Mouse (Mus musculus): ENCODE results near the gene Mapkap1. TPM values are rescaled to one million over a fixed set of nuclear protein-coding genes. Genes with fewer than 3 reads are reported as not detected.
"Not testable (repeated sequence)": the region's sequence is repeated elsewhere in the genome, so short reads cannot be mapped to it uniquely, and the experiment has no call there.

Gene Mapkap1
- polyA plus RNA-seq, 1 experiment from 2014 or later, result 38.3 TPM

- ATAC-seq (ENCODE audit: low read depth) (no peak), DNase-seq (no peak)
- H3K27me3 ChIP-seq, result no peaks in the 10 kb centered on the region
- no peak overlapping the region for H3K9ac ChIP-seq
- peaks cover 17% of the 10 kb centered on the region for H3K36me3 ChIP-seq
- H3K4me2 ChIP-seq, result no peak overlapping the region
- no peaks in the 10 kb centered on the region for H3K9me3 ChIP-seq (replicated peaks)
- H3K4me1 ChIP-seq (replicated peaks), result no peaks in the 10 kb centered on the region
- H3K27ac ChIP-seq, result no peak overlapping the region
- WGBS (ENCODE audit: insufficient replicate concordance), result 75% methylated on average over 3 of the region's 3 CpGs
- H3K4me3 ChIP-seq (replicated peaks), result no peak overlapping the region
These were observed 29.8 kb downstream of the Mapkap1 start for GRCm38 (mm10) chr2:34436321-34436720.

GRCm38 (mm10) chr2:34448756-34449155 is 42.2 kb downstream of the Mapkap1 start:
- WGBS (ENCODE audit: insufficient replicate concordance), result 67% methylated on average over 4 of the region's 4 CpGs

GRCm38 (mm10) chr2:34462490-34462889 is 55.9 kb downstream of the Mapkap1 start:
- H3K9ac ChIP-seq, result no peak overlapping the region
- no peaks in the 10 kb centered on the region for H3K36me3 ChIP-seq
- H3K4me1 ChIP-seq (replicated peaks), result peaks cover 5% of the 10 kb centered on the region
- H3K27ac ChIP-seq, result no peak overlapping the region
- DNase-seq (no peak), ATAC-seq (ENCODE audit: low read depth) (no peak)
- H3K9me3 ChIP-seq (replicated peaks), result no peaks in the 10 kb centered on the region
- no peak overlapping the region for H3K4me3 ChIP-seq (replicated peaks)
- H3K27me3 ChIP-seq, result no peaks in the 10 kb centered on the region
- WGBS (ENCODE audit: insufficient replicate concordance), result 76% methylated on average over 3 of the region's 3 CpGs
- no peak overlapping the region for H3K4me2 ChIP-seq

More at GRCm38 (mm10) chr2:34448756-34449155, 42.2 kb downstream of the Mapkap1 start:
- no peaks in the 10 kb centered on the region for H3K9me3 ChIP-seq (replicated peaks)
- H3K9ac ChIP-seq, result no peak overlapping the region
- H3K27ac ChIP-seq, result no peak overlapping the region
- H3K36me3 ChIP-seq, result peaks cover 6% of the 10 kb centered on the region
- H3K27me3 ChIP-seq, result no peaks in the 10 kb centered on the region
- ATAC-seq (ENCODE audit: low read depth) (no peak), DNase-seq (no peak)
- H3K4me3 ChIP-seq (replicated peaks), result no peak overlapping the region
- H3K4me1 ChIP-seq (replicated peaks), result no peaks in the 10 kb centered on the region
- no peak overlapping the region for H3K4me2 ChIP-seq

GRCm38 (mm10) chr2:34468559-34469141 is 62.1 kb downstream of the Mapkap1 start:
- Histone ChIP-seq H3K4me1 (replicated peaks) (0 out of 2 replicates have a peak, but pooled peaks cover 5% of the 10 kb centered on the region), H3K4me3 (replicated peaks) (no peak overlapping the region), H3K27ac (no peak overlapping the region), H3K4me2 (no peak overlapping the region), H3K27me3 (no peaks in the 10 kb centered on the region), H3K36me3 (no peaks in the 10 kb centered on the region), H3K9me3 (replicated peaks) (no peaks in the 10 kb centered on the region), H3K9ac (no peak overlapping the region)
- 65% methylated on average over 7 of the region's 7 CpGs for WGBS (ENCODE audit: insufficient replicate concordance)
- ATAC-seq (ENCODE audit: low read depth) (no peak; the same call in 1 of the 2 replicates), DNase-seq (no peak)

GRCm38 (mm10) chr2:34469324-34469723 is 62.8 kb downstream of the Mapkap1 start:
- Histone ChIP-seq H3K4me3 (replicated peaks) (no peak overlapping the region), H3K27ac (no peak overlapping the region), H3K4me1 (replicated peaks) (0 out of 2 replicates have a peak, but pooled peaks cover 5% of the 10 kb centered on the region), H3K36me3 (no peaks in the 10 kb centered on the region), H3K9ac (no peak overlapping the region), H3K4me2 (no peak overlapping the region), H3K9me3 (replicated peaks) (no peaks in the 10 kb centered on the region), H3K27me3 (no peaks in the 10 kb centered on the region)
- 81% methylated on average over 5 of the region's 5 CpGs for WGBS (ENCODE audit: insufficient replicate concordance)
- no peak for DNase-seq
- no peak for ATAC-seq (ENCODE audit: low read depth)

GRCm38 (mm10) chr2:34473775-34474174 is 67.2 kb downstream of the Mapkap1 start:
- H3K27me3 ChIP-seq, result no peaks in the 10 kb centered on the region
- H3K9ac ChIP-seq, result no peak overlapping the region
- no peaks in the 10 kb centered on the region for H3K36me3 ChIP-seq
- no peak overlapping the region for H3K4me3 ChIP-seq (replicated peaks)
- no peaks in the 10 kb centered on the region for H3K9me3 ChIP-seq (replicated peaks)
- 76% methylated on average over 3 of the region's 3 CpGs for WGBS (ENCODE audit: insufficient replicate concordance)
- H3K27ac ChIP-seq, result no peak overlapping the region
- DNase-seq (no peak), ATAC-seq (ENCODE audit: low read depth) (no peak)
- no peak overlapping the region for H3K4me2 ChIP-seq
- no peaks in the 10 kb centered on the region for H3K4me1 ChIP-seq (replicated peaks)

- H3K9me3 ChIP-seq (replicated peaks), result no peaks in the 10 kb centered on the region
- DNase-seq, result no peak
- H3K9ac ChIP-seq, result no peak overlapping the region
- no peak overlapping the region for H3K4me2 ChIP-seq
- no peak overlapping the region for H3K27ac ChIP-seq
- WGBS (ENCODE audit: insufficient replicate concordance), result 76% methylated on average over 4 of the region's 4 CpGs
- no peaks in the 10 kb centered on the region for H3K36me3 ChIP-seq
- no peaks in the 10 kb centered on the region for H3K27me3 ChIP-seq
- H3K4me3 ChIP-seq (replicated peaks), result no peak overlapping the region
- no peak for ATAC-seq (ENCODE audit: low read depth)
- H3K4me1 ChIP-seq (replicated peaks), result no peaks in the 10 kb centered on the region
These were observed 74.8 kb downstream of the Mapkap1 start for GRCm38 (mm10) chr2:34481401-34481800.

- ATAC-seq (ENCODE audit: low read depth) (no peak), DNase-seq (no peak)
- no peak overlapping the region for H3K27ac ChIP-seq
- H3K36me3 ChIP-seq, result no peaks in the 10 kb centered on the region
- H3K9ac ChIP-seq, result no peak overlapping the region
- no peak overlapping the region for H3K4me2 ChIP-seq
- no peaks in the 10 kb centered on the region for H3K27me3 ChIP-seq
- no peaks in the 10 kb centered on the region for H3K9me3 ChIP-seq (replicated peaks)
- H3K4me3 ChIP-seq (replicated peaks), result no peak overlapping the region
- no peaks in the 10 kb centered on the region for H3K4me1 ChIP-seq (replicated peaks)
- WGBS (ENCODE audit: insufficient replicate concordance), result 72% methylated on average over 3 of the region's 3 CpGs
These were observed 75.5 kb downstream of the Mapkap1 start for GRCm38 (mm10) chr2:34482102-34482501.

GRCm38 (mm10) chr2:34482531-34482930 is 76.0 kb downstream of the Mapkap1 start:
- Histone ChIP-seq H3K27me3 (no peaks in the 10 kb centered on the region), H3K4me2 (no peak overlapping the region), H3K4me3 (replicated peaks) (no peak overlapping the region), H3K4me1 (replicated peaks) (no peaks in the 10 kb centered on the region), H3K27ac (no peak overlapping the region), H3K9me3 (replicated peaks) (no peaks in the 10 kb centered on the region), H3K36me3 (no peaks in the 10 kb centered on the region), H3K9ac (no peak overlapping the region)
- 70% methylated on average over 3 of the region's 3 CpGs for WGBS (ENCODE audit: insufficient replicate concordance)
- no peak for DNase-seq
- no peak for ATAC-seq (ENCODE audit: low read depth)

GRCm38 (mm10) chr2:34487281-34487680 is 80.7 kb downstream of the Mapkap1 start:
- DNase-seq (no peak), ATAC-seq (ENCODE audit: low read depth) (no peak)
- no peak overlapping the region for H3K4me2 ChIP-seq
- WGBS (ENCODE audit: insufficient replicate concordance), result 76% methylated on average over 7 of the region's 7 CpGs
- H3K36me3 ChIP-seq, result no peaks in the 10 kb centered on the region
- H3K4me1 ChIP-seq (replicated peaks), result no peaks in the 10 kb centered on the region
- H3K27ac ChIP-seq, result no peak overlapping the region
- no peaks in the 10 kb centered on the region for H3K27me3 ChIP-seq
- H3K4me3 ChIP-seq (replicated peaks), result no peak overlapping the region
- no peaks in the 10 kb centered on the region for H3K9me3 ChIP-seq (replicated peaks)
- no peak overlapping the region for H3K9ac ChIP-seq

- ATAC-seq (ENCODE audit: low read depth) (no peak), DNase-seq (no peak)
- WGBS (ENCODE audit: insufficient replicate concordance), result 40% methylated on average over 3 of the region's 3 CpGs
- Histone ChIP-seq H3K27me3 (no peaks in the 10 kb centered on the region), H3K4me3 (replicated peaks) (no peak overlapping the region), H3K36me3 (peaks cover 6% of the 10 kb centered on the region; the same call in 1 of the 2 replicates), H3K4me2 (no peak overlapping the region), H3K9ac (no peak overlapping the region), H3K27ac (no peak overlapping the region), H3K4me1 (replicated peaks) (0 out of 2 replicates have a peak, but pooled peaks cover 2% of the 10 kb centered on the region), H3K9me3 (replicated peaks) (no peaks in the 10 kb centered on the region)
These were observed 97.6 kb downstream of the Mapkap1 start for GRCm38 (mm10) chr2:34503975-34504730.

- not testable (repeated sequence) for H3K36me3 ChIP-seq; H3K4me3 ChIP-seq (replicated peaks); ATAC-seq (ENCODE audit: low read depth); H3K27me3 ChIP-seq; H3K9ac ChIP-seq; H3K27ac ChIP-seq; H3K9me3 ChIP-seq (replicated peaks); H3K4me2 ChIP-seq; H3K4me1 ChIP-seq (replicated peaks); DNase-seq
- WGBS (ENCODE audit: insufficient replicate concordance), result 78% methylated on average over 2 of the region's 2 CpGs
These were observed 99.6 kb downstream of the Mapkap1 start for GRCm38 (mm10) chr2:34506162-34506561.

Measured in liver, embryonic 13.5 days (tissue).